Mouse (Mus musculus) intestine, embryonic 16.5 days (tissue): ENCODE data around the gene Ccdc78. TPM values are rescaled to one million over a fixed set of nuclear protein-coding genes. Genes with fewer than 3 reads are reported as not detected.
"Not testable (repeated sequence)": the region's sequence is repeated elsewhere in the genome, so short reads cannot be mapped to it uniquely, and the experiment has no call there.

Source experiments
- ATAC-seq: fragments of 200-750 bp; cut with Nextera tagmentation; 2 replicates; pipeline ENCODE4 v1.8.0; 2017; ENCODE audit warnings: moderate TSS enrichment, moderate library complexity
- H3K27ac ChIP-seq: fragments of 300-500 bp; sonication (generic); 2 replicates; pipeline ENCODE4 v1.5.1; 2014; ENCODE audit warnings: mild to moderate bottlenecking, low read length
- H3K27me3 ChIP-seq: fragments of 300-500 bp; sonication (generic); replicated peaks from 2 replicates; pipeline ENCODE4 v1.6.1; 2014; ENCODE audit warnings: low read length, control low read depth, mixed read lengths; ENCODE audit not compliant: control insufficient read depth, insufficient read depth
- H3K36me3 ChIP-seq: fragments of 300-500 bp; sonication (generic); 2 replicates; pipeline ENCODE4 v1.6.1; 2014; ENCODE audit warnings: low read length, control low read depth; ENCODE audit not compliant: control insufficient read depth, insufficient read depth
- H3K4me1 ChIP-seq: fragments of 300-500 bp; sonication (generic); 2 replicates; pipeline ENCODE4 v1.6.1; 2014; ENCODE audit warnings: low read length, control low read depth, mixed read lengths; ENCODE audit not compliant: control insufficient read depth, insufficient read depth
- H3K4me2 ChIP-seq: fragments of 300-500 bp; sonication (generic); 2 replicates; pipeline ENCODE4 v1.6.1; 2014; ENCODE audit warnings: low read depth, low read length, control low read depth
- H3K4me3 ChIP-seq: fragments of 300-500 bp; sonication (generic); 2 replicates; pipeline ENCODE4 v1.5.1; 2014; ENCODE audit warnings: mild to moderate bottlenecking, low read length
- H3K9ac ChIP-seq: fragments of 300-500 bp; sonication (generic); 2 replicates; pipeline ENCODE4 v1.6.1; 2014; ENCODE audit warnings: low read depth, low read length
- H3K9me3 ChIP-seq: fragments of 300-500 bp; sonication (generic); 2 replicates; pipeline ENCODE4 v1.6.1; 2016; ENCODE audit warnings: low read length, control low read depth; ENCODE audit not compliant: control insufficient read depth
- WGBS: fragments of 180-500 bp; shearing (Covaris S2); extraction: QIAGEN DNeasy Blood & Tissue Kit; methylation state at CpG from one replicate; pipeline ENCODE4 v1.1.7; 2014; 5-methylcytosine and 5-hydroxymethylcytosine counted together
- polyA plus RNA-seq: library from polyadenylated mRNA; unstranded; fragments of >200 nt; fragmentation: Nextera tagmentation; extraction: Ambion mirVana; gene quantifications from 2 replicates; pipeline ENCODE4 v1.2.1, GENCODE M21; 2015

Gene Ccdc78
- 0.16 and 0.27 TPM in 2 replicates for polyA plus RNA-seq

DNA sequence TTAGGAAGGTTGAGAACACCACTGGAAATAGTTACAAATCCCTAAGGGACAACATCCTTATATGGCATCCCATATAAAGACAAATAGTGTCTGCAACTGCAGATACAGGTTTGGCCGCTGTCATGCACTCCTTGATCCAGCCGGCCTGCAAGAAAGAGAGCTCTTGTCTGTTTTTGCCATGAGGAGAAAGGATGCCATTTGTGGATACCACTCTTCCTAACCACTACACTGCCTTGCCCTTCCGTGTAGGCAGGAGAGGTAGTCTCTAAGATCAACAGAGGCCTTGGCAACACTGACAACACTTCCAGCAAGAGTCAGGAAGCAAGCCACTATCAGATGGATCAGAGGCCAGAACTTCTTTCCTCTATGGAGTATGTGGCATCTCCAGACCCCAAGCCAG is at the start of gene Ccdc78:
Ccdc78 (plus strand) TSS at position 301 of the 400 bp plus-strand sequence.
- H3K4me2 ChIP-seq: peak within 1 kb of the TSS; percentile 90
- 81% methylated on average over 3 of the region's 3 CpGs for WGBS

GRCm38 (mm10) chr17:25738861-25739260 is 47.5 kb upstream of the Ccdc78 start:
- Histone ChIP-seq H3K9ac (no peak overlapping the region), H3K4me2 (no peak overlapping the region), H3K4me1 (no peaks in the 10 kb centered on the region), H3K27me3 (no peaks in the 10 kb centered on the region), H3K4me3 (no peak overlapping the region), H3K27ac (no peak overlapping the region), H3K9me3 (no peaks in the 10 kb centered on the region), H3K36me3 (no peaks in the 10 kb centered on the region)
- 85% methylated on average over 7 of the region's 7 CpGs for WGBS
- ATAC-seq: no peak

More for the DNA sequence above, at the start of gene Ccdc78:
- no peak for ATAC-seq
- Histone ChIP-seq H3K4me3 (peak within 1 kb of the TSS; percentile 79), H3K27ac (peak within 1 kb of the TSS; percentile 88), H3K9me3 (no peaks in the 10 kb centered on the region), H3K4me1 (peaks cover 23% of the 10 kb centered on the region), H3K36me3 (peaks cover 17% of the 10 kb centered on the region), H3K27me3 (no peaks in the 10 kb centered on the region), H3K9ac (peak within 1 kb of the TSS; percentile 81)

GRCm38 (mm10) chr17:25741471-25741870 is 44.9 kb upstream of the Ccdc78 start:
- not testable (repeated sequence) for H3K4me3 ChIP-seq, ATAC-seq

DNA sequence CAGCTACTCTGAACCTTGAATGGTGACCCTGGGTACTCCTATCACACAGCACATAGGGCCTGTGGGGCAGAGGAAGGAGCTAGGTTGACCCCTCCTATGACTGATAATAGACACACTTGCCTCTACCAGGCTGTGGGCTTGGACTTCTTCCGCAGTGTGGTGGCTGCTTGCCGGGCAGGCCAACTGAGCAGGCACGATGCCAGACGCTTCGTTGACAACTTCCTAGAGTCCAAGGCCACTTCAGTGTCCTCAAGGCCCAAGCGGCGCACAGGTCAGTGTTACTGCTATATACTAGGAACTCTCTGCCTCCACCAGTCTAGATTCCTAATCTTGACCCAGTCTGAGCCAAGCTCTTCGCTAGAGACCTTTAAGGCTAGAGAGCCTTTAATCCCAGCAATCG is 42.5 kb upstream of the Ccdc78 start:
- Histone ChIP-seq H3K9me3 (no peaks in the 10 kb centered on the region), H3K36me3 (no peaks in the 10 kb centered on the region), H3K27me3 (no peaks in the 10 kb centered on the region), H3K9ac (no peak overlapping the region), H3K4me1 (no peaks in the 10 kb centered on the region), H3K27ac (no peak overlapping the region), H3K4me3 (no peak overlapping the region), H3K4me2 (no peak overlapping the region)
- no peak for ATAC-seq
- 90% methylated on average over 9 of the region's 9 CpGs for WGBS

More at GRCm38 (mm10) chr17:25741471-25741870, 44.9 kb upstream of the Ccdc78 start:
- not testable (repeated sequence) for H3K9ac ChIP-seq, H3K9me3 ChIP-seq, H3K27ac ChIP-seq, H3K4me2 ChIP-seq, H3K36me3 ChIP-seq, H3K4me1 ChIP-seq, H3K27me3 ChIP-seq
- WGBS: 76% methylated on average over 12 of the region's 12 CpGs

DNA sequence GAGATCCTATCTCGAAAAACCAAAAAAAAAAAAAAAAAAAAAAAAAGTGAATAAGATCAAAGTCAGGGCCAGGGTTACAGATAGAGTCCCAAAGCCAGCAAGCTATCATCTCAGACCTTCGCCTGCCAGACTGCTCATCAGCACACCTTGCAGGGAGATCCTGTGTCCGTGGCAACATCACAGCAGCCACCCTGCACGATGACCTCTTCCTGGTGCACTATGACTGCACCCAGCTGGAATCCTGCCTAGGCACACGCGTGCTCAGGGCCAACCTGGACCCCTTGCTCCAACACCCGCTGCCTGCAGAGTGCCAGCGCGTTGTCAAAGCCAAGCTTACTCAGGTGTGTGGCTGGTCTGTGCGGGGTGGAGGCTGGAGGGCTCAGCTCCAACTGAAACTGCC is 42.1 kb upstream of the Ccdc78 start:
- H3K4me1 ChIP-seq: no peaks in the 10 kb centered on the region
- WGBS: 76% methylated on average over 10 of the region's 10 CpGs

GRCm38 (mm10) chr17:25748238-25748637 is 38.1 kb upstream of the Ccdc78 start:
- no peak for ATAC-seq
- H3K9me3 ChIP-seq: no peaks in the 10 kb centered on the region
- no peak overlapping the region for H3K4me3 ChIP-seq
- H3K36me3 ChIP-seq: no peaks in the 10 kb centered on the region
- H3K4me2 ChIP-seq: no peak overlapping the region
- no peaks in the 10 kb centered on the region for H3K27me3 ChIP-seq
- no peak overlapping the region for H3K27ac ChIP-seq
- H3K9ac ChIP-seq: no peak overlapping the region
- peaks cover 3% of the 10 kb centered on the region; the same call in 1 of the 2 replicates for H3K4me1 ChIP-seq
- WGBS: 90% methylated on average over 4 of the region's 4 CpGs

More for the DNA sequence above, 42.1 kb upstream of the Ccdc78 start:
- Histone ChIP-seq H3K36me3 (no peaks in the 10 kb centered on the region), H3K9ac (no peak overlapping the region), H3K4me2 (no peak overlapping the region), H3K4me3 (no peak overlapping the region), H3K27ac (no peak overlapping the region), H3K9me3 (no peaks in the 10 kb centered on the region), H3K27me3 (no peaks in the 10 kb centered on the region)
- ATAC-seq: no peak

DNA sequence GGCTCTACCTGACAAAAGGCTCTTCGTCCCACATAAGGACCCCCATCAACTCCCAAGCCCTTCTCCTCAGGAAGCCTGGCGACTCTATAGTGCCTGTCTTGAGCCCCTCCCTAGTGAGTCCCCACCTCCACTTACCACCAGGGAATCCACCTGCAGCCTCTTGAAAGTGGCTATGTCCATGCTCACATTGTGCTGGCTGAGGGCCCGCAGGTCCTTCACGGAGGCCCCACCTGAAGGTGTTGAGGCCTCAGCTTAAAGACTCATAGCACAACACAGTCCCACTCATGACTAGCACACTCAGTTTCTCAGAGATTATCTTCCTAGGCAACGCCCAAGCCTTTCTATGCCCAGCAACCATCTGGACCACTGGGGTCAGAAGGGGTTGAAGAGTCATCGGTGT is 37.1 kb upstream of the Ccdc78 start:
- H3K36me3 ChIP-seq: no peaks in the 10 kb centered on the region
- 84% methylated on average over 6 of the region's 6 CpGs for WGBS
- no peak overlapping the region for H3K4me2 ChIP-seq
- H3K4me1 ChIP-seq: peaks cover 3% of the 10 kb centered on the region; the same call in 1 of the 2 replicates
- no peak overlapping the region for H3K4me3 ChIP-seq
- H3K27me3 ChIP-seq: no peaks in the 10 kb centered on the region
- H3K9me3 ChIP-seq: no peaks in the 10 kb centered on the region
- no peak overlapping the region for H3K27ac ChIP-seq
- ATAC-seq: no peak
- no peak overlapping the region for H3K9ac ChIP-seq

GRCm38 (mm10) chr17:25751446-25751845 is 34.9 kb upstream of the Ccdc78 start:
- H3K4me2 ChIP-seq: no peak overlapping the region
- no peaks in the 10 kb centered on the region for H3K27me3 ChIP-seq
- H3K27ac ChIP-seq: no peak overlapping the region
- peaks cover 6% of the 10 kb centered on the region; the same call in 1 of the 2 replicates for H3K4me1 ChIP-seq
- ATAC-seq: no peak
- no peaks in the 10 kb centered on the region for H3K9me3 ChIP-seq
- H3K9ac ChIP-seq: no peak overlapping the region; the same call in 1 of the 2 replicates
- no peaks in the 10 kb centered on the region for H3K36me3 ChIP-seq
- 32% methylated on average over 5 of the region's 5 CpGs for WGBS
- H3K4me3 ChIP-seq: no peak overlapping the region

- H3K27me3 ChIP-seq: no peaks in the 10 kb centered on the region
- no peak within 1 kb of the TSS for H3K4me2 ChIP-seq
- no peak; the same call in 1 of the 2 replicates for ATAC-seq
- 76% methylated on average over 9 of the region's 9 CpGs for WGBS
- peaks cover 6% of the 10 kb centered on the region; the same call in 1 of the 2 replicates for H3K4me1 ChIP-seq
- H3K27ac ChIP-seq: no peak within 1 kb of the TSS
- no peak within 1 kb of the TSS for H3K9ac ChIP-seq
- H3K36me3 ChIP-seq: no peaks in the 10 kb centered on the region
- no peaks in the 10 kb centered on the region for H3K9me3 ChIP-seq
- H3K4me3 ChIP-seq: no peak within 1 kb of the TSS
These were observed 32.1 kb upstream of the Ccdc78 start, which contains the start of gene Msln for GRCm38 (mm10) chr17:25754241-25754640. Gene Msln, minus strand, starts transcription at chr17:25754378.

DNA sequence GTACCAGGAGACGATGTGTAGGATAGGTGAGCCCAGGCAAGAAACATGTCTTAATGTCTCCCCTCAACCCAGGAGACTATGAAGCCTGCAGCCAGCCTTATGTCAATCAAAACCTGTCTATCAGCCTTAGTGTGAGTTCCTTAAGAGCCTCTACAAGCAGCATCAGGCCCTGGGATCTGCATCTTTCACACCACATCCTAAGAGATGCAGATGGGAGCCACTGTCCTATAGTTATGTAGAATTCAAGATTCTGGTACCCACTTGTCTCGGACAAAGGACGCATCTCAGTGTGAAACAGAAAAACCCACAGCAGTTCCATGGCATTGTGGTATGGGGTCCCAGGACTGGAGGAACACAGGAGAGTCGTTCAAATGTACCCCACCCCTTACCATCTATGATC is 31.3 kb upstream of the Ccdc78 start:
- 82% methylated on average over 4 of the region's 4 CpGs for WGBS
- H3K9me3 ChIP-seq: no peaks in the 10 kb centered on the region
- no peak for ATAC-seq

More for the DNA sequence above, 31.3 kb upstream of the Ccdc78 start:
- no peak overlapping the region for H3K4me2 ChIP-seq
- H3K4me3 ChIP-seq: no peak overlapping the region
- no peaks in the 10 kb centered on the region for H3K27me3 ChIP-seq
- H3K4me1 ChIP-seq: peaks cover 6% of the 10 kb centered on the region; the same call in 1 of the 2 replicates
- no peak overlapping the region for H3K9ac ChIP-seq
- no peaks in the 10 kb centered on the region for H3K36me3 ChIP-seq
- H3K27ac ChIP-seq: no peak overlapping the region
